Mouse (Mus musculus): ENCODE data around the gene Alpk1.

- no peak for TF ChIP-seq POLR2A (IDR thresholded peaks at IDR 0.05; ENCODE audit: low read depth, low read length)
- TF ChIP-seq CTCF (IDR thresholded peaks at IDR 0.05; ENCODE audit: extremely low read depth, insufficient read depth, insufficient read length, insufficient replicate concordance), result no peak
Observed at GRCm38 (mm10) chr3:127749266-127749665, 31.1 kb downstream of the Alpk1 start.
